In the genomic region with DNA sequence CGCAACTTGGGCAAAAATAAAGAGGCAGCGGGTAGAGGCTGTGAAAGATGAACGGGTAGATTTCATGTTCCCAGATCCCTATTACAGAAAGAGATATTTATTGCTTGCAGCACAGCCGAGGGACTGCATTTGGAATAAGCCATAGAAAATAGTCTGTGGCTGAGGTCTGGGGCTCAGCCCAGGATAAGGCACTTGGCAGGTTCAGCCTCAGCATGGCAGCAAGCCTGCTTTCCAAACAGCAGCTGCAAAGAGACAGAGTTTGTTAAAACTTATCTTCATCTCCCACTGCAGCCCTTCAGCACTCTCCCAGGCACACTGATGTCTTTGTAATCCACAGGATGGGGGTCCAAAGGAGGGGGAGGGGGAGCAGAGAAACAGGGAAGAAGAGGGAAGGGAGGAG, we compare ENCODE assay signal across 10 mouse cellular contexts.
DNase-seq lines count a peak whose midpoint lies in the region; ATAC-seq and TF ChIP-seq lines count a peak whose summit lies in the region.
"Had no signal": no experiment of that assay in that cellular context is flagged by ENCODE, and none has a peak within 500 bp of the region (broad histone marks: within the 10 kb centered on the region; RNA-seq: fewer than 3 reads in every experiment).

No protein-coding gene starts in this region.

- ATAC-seq in inflammation-experienced regulatory T-cells, adult 6 months, result no peak
- ATAC-seq: intestine, postnatal 0 days had no signal

- TF ChIP-seq POLR2A in brain, embryonic 14.5 days (IDR thresholded peaks at IDR 0.05; ENCODE audit: borderline replicate concordance, extremely low read depth, insufficient read depth, insufficient read length, poor library complexity, severe bottlenecking), result no peak

- peak; percentile 2 for DNase-seq in adrenal gland, postnatal 10 days
- DNase-seq in adrenal gland, postnatal 4 days (ENCODE audit: low spot score in 2 of 2), result no peak
- DNase-seq in layer of hippocampus, adult 11-12 months (ENCODE audit: low spot score), result peak; percentile 6
- no peak for DNase-seq in layer of hippocampus, adult 9-10 months (ENCODE audit: low spot score)
- DNase-seq in brain, embryonic 14.5 days (ENCODE audit: low read depth), result peak; percentile 59
- peak; percentile 15 to 23 for DNase-seq in gastrocnemius, postnatal 36 days
- DNase-seq in MN1 (ENCODE audit: low spot score), result no peak
- DNase-seq: lung, postnatal 10 days had no signal

- TF ChIP-seq CTCF in brain, embryonic 14.5 days (IDR thresholded peaks at IDR 0.05; ENCODE audit: borderline replicate concordance, extremely low read depth, insufficient read depth, insufficient read length), result no peak

- intact Hi-C loops in gastrocnemius, postnatal 36 days (cut with DNase I), result no loop called here

Comparison
In these comparisons a context has a peak if more than half of its experiments do, and no peak if none do; other contexts are left out.
1. DNase-seq: peak in adrenal gland, postnatal 10 days (single experiment), layer of hippocampus, adult 11-12 months (single experiment), brain, embryonic 14.5 days (single experiment) and gastrocnemius, postnatal 36 days (2 of 2); none in adrenal gland, postnatal 4 days (0 of 2), layer of hippocampus, adult 9-10 months (single experiment) and MN1 (single experiment).